Mouse (Mus musculus): Measurements from ENCODE around the gene Nsun7. TPM values are rescaled to one million over a fixed set of nuclear protein-coding genes. Genes with fewer than 3 reads are reported as not detected.

Gene Nsun7
- total and polyA plus RNA-seq, 3 experiments: 0.05 TPM; not detected in 2

- TF ChIP-seq GATA2 (IDR thresholded peaks at IDR 0.05; ENCODE audit: borderline replicate concordance, low read depth, low read length): no peak
- TF ChIP-seq POLR2AphosphoS5 (IDR thresholded peaks at IDR 0.05; ENCODE audit: insufficient replicate concordance, low read depth, low read length): no peak
- no peak for TF ChIP-seq GATA1 (IDR thresholded peaks at IDR 0.05; ENCODE audit: borderline replicate concordance, low read length)
- no peak for TF ChIP-seq CTCF (IDR thresholded peaks at IDR 0.05; ENCODE audit: low read depth, low read length)
- DNase-seq (ENCODE audit: low spot score) (no peak), ATAC-seq (ENCODE audit: extremely low read depth, insufficient number of reproducible peaks, low FRiP score, poor library complexity, severe bottlenecking) (no peak)
- Histone ChIP-seq H3K4me1 (ENCODE audit: insufficient read depth, low read depth, low read length) (no peaks in the 10 kb centered on the region), H3K27me3 (ENCODE audit: insufficient read depth, low read length) (no peaks in the 10 kb centered on the region), H3K9me3 (replicated peaks) (peaks cover 58% of the 10 kb centered on the region), H3K36me3 (replicated peaks) (no peaks in the 10 kb centered on the region), H3K4me3 (ENCODE audit: low read depth, low read length) (no peak overlapping the region)
These were observed 82.6 kb downstream of the Nsun7 start for GRCm38 (mm10) chr5:66342285-66342684.

DNA sequence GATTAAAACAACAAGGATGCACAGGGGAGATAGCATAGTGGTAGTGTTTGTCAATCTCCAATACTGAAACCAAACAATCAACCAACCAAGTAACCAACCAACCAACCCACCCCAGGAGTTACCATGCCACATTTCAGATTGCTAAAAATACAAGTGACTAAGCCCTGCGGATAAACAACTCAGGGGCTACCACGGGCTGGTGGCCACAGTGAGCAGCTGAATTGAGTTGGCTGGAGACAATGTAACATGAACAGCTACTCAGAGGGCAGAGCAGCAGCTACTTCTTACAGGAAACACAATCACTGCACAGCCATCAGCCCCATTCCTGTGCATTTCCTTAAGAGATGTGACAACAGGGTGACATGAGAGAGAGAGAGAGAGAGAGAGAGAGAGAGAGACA, 84.5 kb downstream of the Nsun7 start:
- DNase-seq (ENCODE audit: low spot score) (no peak), ATAC-seq (ENCODE audit: extremely low read depth, insufficient number of reproducible peaks, low FRiP score, poor library complexity, severe bottlenecking) (no peak)
- Histone ChIP-seq H3K9me3 (replicated peaks) (peaks cover 55% of the 10 kb centered on the region), H3K27me3 (ENCODE audit: insufficient read depth, low read length) (no peaks in the 10 kb centered on the region), H3K36me3 (replicated peaks) (no peaks in the 10 kb centered on the region), H3K4me1 (ENCODE audit: insufficient read depth, low read depth, low read length) (no peaks in the 10 kb centered on the region), H3K4me3 (ENCODE audit: low read depth, low read length) (no peak overlapping the region)
- TF ChIP-seq CTCF (IDR thresholded peaks at IDR 0.05; ENCODE audit: low read depth, low read length) (no peak), POLR2AphosphoS5 (IDR thresholded peaks at IDR 0.05; ENCODE audit: insufficient replicate concordance, low read depth, low read length) (no peak), GATA2 (IDR thresholded peaks at IDR 0.05; ENCODE audit: borderline replicate concordance, low read depth, low read length) (no peak), GATA1 (IDR thresholded peaks at IDR 0.05; ENCODE audit: borderline replicate concordance, low read length) (no peak), TAL1 (conservative IDR thresholded peaks at IDR 0.05; ENCODE audit: low read depth, low read length) (no peak)

GRCm38 (mm10) chr5:66345140-66345539, 85.4 kb downstream of the Nsun7 start:
- TF ChIP-seq GATA1 (IDR thresholded peaks at IDR 0.05; ENCODE audit: borderline replicate concordance, low read length) (no peak), POLR2AphosphoS5 (IDR thresholded peaks at IDR 0.05; ENCODE audit: insufficient replicate concordance, low read depth, low read length) (no peak), TAL1 (conservative IDR thresholded peaks at IDR 0.05; ENCODE audit: low read depth, low read length) (no peak), GATA2 (IDR thresholded peaks at IDR 0.05; ENCODE audit: borderline replicate concordance, low read depth, low read length) (no peak), CTCF (IDR thresholded peaks at IDR 0.05; ENCODE audit: low read depth, low read length) (no peak)
- peaks cover 63% of the 10 kb centered on the region for H3K9me3 ChIP-seq (replicated peaks)
- no peak overlapping the region for H3K4me3 ChIP-seq (ENCODE audit: low read depth, low read length)
- DNase-seq (ENCODE audit: low spot score) (no peak), ATAC-seq (ENCODE audit: extremely low read depth, insufficient number of reproducible peaks, low FRiP score, poor library complexity, severe bottlenecking) (no peak)
- no peaks in the 10 kb centered on the region for H3K4me1 ChIP-seq (ENCODE audit: insufficient read depth, low read depth, low read length)
- H3K36me3 ChIP-seq (replicated peaks): no peaks in the 10 kb centered on the region
- H3K27me3 ChIP-seq (ENCODE audit: insufficient read depth, low read length): no peaks in the 10 kb centered on the region

- no peaks in the 10 kb centered on the region for H3K27me3 ChIP-seq (ENCODE audit: insufficient read depth, low read length)
- H3K4me1 ChIP-seq (ENCODE audit: insufficient read depth, low read depth, low read length): no peaks in the 10 kb centered on the region
- H3K36me3 ChIP-seq (replicated peaks): no peaks in the 10 kb centered on the region
- ATAC-seq (ENCODE audit: extremely low read depth, insufficient number of reproducible peaks, low FRiP score, poor library complexity, severe bottlenecking) (no peak), DNase-seq (ENCODE audit: low spot score) (no peak)
- TF ChIP-seq POLR2AphosphoS5 (IDR thresholded peaks at IDR 0.05; ENCODE audit: insufficient replicate concordance, low read depth, low read length) (no peak), CTCF (IDR thresholded peaks at IDR 0.05; ENCODE audit: low read depth, low read length) (no peak), GATA1 (IDR thresholded peaks at IDR 0.05; ENCODE audit: borderline replicate concordance, low read length) (no peak)
- H3K4me3 ChIP-seq (ENCODE audit: low read depth, low read length): no peak overlapping the region
- H3K9me3 ChIP-seq (replicated peaks): peaks cover 59% of the 10 kb centered on the region
These were observed 87.1 kb downstream of the Nsun7 start for GRCm38 (mm10) chr5:66346756-66347155.

Other genes starting within 250 kb of the Nsun7 start
- gene Rbm47, start 86.8 kb upstream of the Nsun7 start, total RNA-seq (2014; fragmentation: Nextera tagmentation): not detected in 2 replicates
- 0.05 and 0.12 TPM in 2 replicates for gene Rbm47, start 86.8 kb upstream of the Nsun7 start, total RNA-seq (2017)
- not detected in 2 replicates for gene Rbm47, start 86.8 kb upstream of the Nsun7 start, polyA plus RNA-seq (2012)